In the genomic region with DNA sequence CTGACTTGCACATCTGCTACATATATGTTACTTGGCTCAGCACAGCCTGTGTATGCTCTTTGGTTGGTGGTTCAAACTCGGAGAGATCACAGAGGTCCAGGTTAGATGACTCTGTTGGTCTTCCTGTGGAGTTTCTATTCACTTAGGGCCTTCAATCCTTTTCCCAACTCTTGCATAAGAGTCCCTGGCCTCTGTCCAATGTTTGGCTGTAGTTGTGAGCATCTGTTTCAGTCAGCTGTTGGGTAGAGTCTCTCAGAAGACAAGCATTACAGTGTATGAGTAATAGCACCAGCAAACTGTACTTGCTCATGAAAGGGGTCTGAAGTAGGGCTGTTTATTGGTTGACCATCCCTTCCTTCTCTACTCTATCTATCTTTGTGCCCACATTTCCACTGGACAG, we compare ENCODE assay signal across 9 mouse cellular contexts.
A peak's percentile ranks its signal among the peaks of the same experiment; 100 is the strongest.
DNase-seq lines count a peak whose midpoint lies in the region; ATAC-seq and TF ChIP-seq lines count a peak whose summit lies in the region.
"Had no signal": no experiment of that assay in that cellular context is flagged by ENCODE, and none has a peak within 500 bp of the region (broad histone marks: within the 10 kb centered on the region; RNA-seq: fewer than 3 reads in every experiment).

No protein-coding gene starts in this region.

- 80% methylated on average over 1 of the region's 1 CpGs for WGBS in hindbrain, postnatal 0 days
- 81% methylated on average over 1 of the region's 1 CpGs for WGBS in hindbrain, embryonic 12.5 days
- 69% methylated on average over 1 of the region's 1 CpGs for WGBS in intestine, postnatal 0 days
- 59% methylated on average over 1 of the region's 1 CpGs for WGBS in intestine, embryonic 16.5 days

- ATAC-seq in hindbrain, postnatal 0 days: no peak
- ATAC-seq in hindbrain, embryonic 12.5 days (ENCODE audit: low FRiP score): no peak
- ATAC-seq in intestine, postnatal 0 days: no peak
- ATAC-seq in intestine, embryonic 16.5 days: no peak

- H3K4me2 ChIP-seq in hindbrain, postnatal 0 days (ENCODE audit: low read depth, low read length): no peak overlapping the region
- H3K4me2 ChIP-seq in hindbrain, embryonic 12.5 days (replicated peaks): no peak overlapping the region
- H3K4me2 ChIP-seq in intestine, postnatal 0 days (replicated peaks; ENCODE audit: low read depth): no peak overlapping the region
- no peak overlapping the region for H3K4me2 ChIP-seq in intestine, embryonic 16.5 days (ENCODE audit: low read depth, low read length)
- H3K4me2 ChIP-seq: neural tube, embryonic 12.5 days had no signal

- H3K4me3 ChIP-seq in hindbrain, postnatal 0 days (ENCODE audit: low read length): no peak overlapping the region
- H3K4me3 ChIP-seq in hindbrain, embryonic 12.5 days: no peak overlapping the region
- H3K4me3 ChIP-seq in intestine, postnatal 0 days (ENCODE audit: low read depth, low read length): no peak overlapping the region
- no peak overlapping the region for H3K4me3 ChIP-seq in intestine, embryonic 16.5 days (ENCODE audit: low read length)
- H3K4me3 ChIP-seq: neural tube, embryonic 12.5 days had no signal

- H3K9me3 ChIP-seq in hindbrain, postnatal 0 days (ENCODE audit: low read length): no peaks in the 10 kb centered on the region
- no peaks in the 10 kb centered on the region for H3K9me3 ChIP-seq in hindbrain, embryonic 12.5 days (replicated peaks)
- no peaks in the 10 kb centered on the region for H3K9me3 ChIP-seq in intestine, postnatal 0 days (ENCODE audit: control insufficient read depth)
- no peaks in the 10 kb centered on the region for H3K9me3 ChIP-seq in intestine, embryonic 16.5 days (ENCODE audit: control insufficient read depth, low read length)
- H3K9me3 ChIP-seq: neural tube, embryonic 12.5 days had no signal

- H3K27me3 ChIP-seq in hindbrain, postnatal 0 days (ENCODE audit: insufficient read depth, low read length): no peaks in the 10 kb centered on the region
- H3K27me3 ChIP-seq in hindbrain, embryonic 12.5 days: no peaks in the 10 kb centered on the region
- no peaks in the 10 kb centered on the region for H3K27me3 ChIP-seq in intestine, postnatal 0 days (replicated peaks; ENCODE audit: control insufficient read depth, insufficient read depth, low read length)
- no peaks in the 10 kb centered on the region for H3K27me3 ChIP-seq in intestine, embryonic 16.5 days (replicated peaks; ENCODE audit: control insufficient read depth, insufficient read depth, low read length)
- H3K27me3 ChIP-seq: neural tube, embryonic 12.5 days had no signal

- no peak overlapping the region for H3K27ac ChIP-seq in hindbrain, postnatal 0 days
- H3K27ac ChIP-seq in hindbrain, embryonic 12.5 days: no peak overlapping the region
- H3K27ac ChIP-seq in intestine, postnatal 0 days (ENCODE audit: low read depth, low read length): no peak overlapping the region
- no peak overlapping the region for H3K27ac ChIP-seq in intestine, embryonic 16.5 days (ENCODE audit: low read length)
- H3K27ac ChIP-seq: neural tube, embryonic 12.5 days had no signal

- no peaks in the 10 kb centered on the region for H3K4me1 ChIP-seq in hindbrain, postnatal 0 days (ENCODE audit: insufficient read depth, low read length)
- no peaks in the 10 kb centered on the region for H3K4me1 ChIP-seq in hindbrain, embryonic 12.5 days
- H3K4me1 ChIP-seq in intestine, postnatal 0 days (replicated peaks; ENCODE audit: control insufficient read depth, insufficient read depth, low read length): no peaks in the 10 kb centered on the region
- H3K4me1 ChIP-seq in intestine, embryonic 16.5 days (ENCODE audit: control insufficient read depth, insufficient read depth, low read length): no peaks in the 10 kb centered on the region
- H3K4me1 ChIP-seq: neural tube, embryonic 12.5 days had no signal

- no peaks in the 10 kb centered on the region for H3K36me3 ChIP-seq in hindbrain, postnatal 0 days (ENCODE audit: insufficient read depth, low read length)
- H3K36me3 ChIP-seq in hindbrain, embryonic 12.5 days: no peaks in the 10 kb centered on the region
- no peaks in the 10 kb centered on the region for H3K36me3 ChIP-seq in intestine, postnatal 0 days (ENCODE audit: control insufficient read depth, insufficient read depth)
- H3K36me3 ChIP-seq in intestine, embryonic 16.5 days (ENCODE audit: control insufficient read depth, insufficient read depth, low read length): no peaks in the 10 kb centered on the region
- H3K36me3 ChIP-seq: neural tube, embryonic 12.5 days had no signal

- no peak overlapping the region for H3K9ac ChIP-seq in hindbrain, postnatal 0 days (replicated peaks; ENCODE audit: low read length)
- H3K9ac ChIP-seq in hindbrain, embryonic 12.5 days: no peak overlapping the region
- no peak overlapping the region for H3K9ac ChIP-seq in intestine, postnatal 0 days (ENCODE audit: low read depth, low read length)
- no peak overlapping the region for H3K9ac ChIP-seq in intestine, embryonic 16.5 days (ENCODE audit: low read depth, low read length)
- H3K9ac ChIP-seq: neural tube, embryonic 12.5 days had no signal

- no peak for TF ChIP-seq CTCF in hindbrain, postnatal 0 days (IDR thresholded peaks at IDR 0.05; ENCODE audit: low read depth)
- TF ChIP-seq CTCF in intestine, postnatal 0 days (IDR thresholded peaks at IDR 0.05; ENCODE audit: low read depth): no peak

- DNase-seq in hindbrain, postnatal 0 days (ENCODE audit: low spot score): peak; percentile 8
- peak; percentile 92 for DNase-seq in adipocyte (ENCODE audit: low spot score)
- DNase-seq in heart, adult 9 months (ENCODE audit: low spot score in 2 of 2): peak; percentile 59 to 72
- DNase-seq in lung, postnatal 10 days: peak; percentile 56
- no peak for DNase-seq in B cell, adult 2 months

Comparison
In these comparisons a context has a peak if more than half of its experiments do, and no peak if none do; other contexts are left out.
1. DNase-seq: peak in hindbrain, postnatal 0 days (single experiment), adipocyte (single experiment), heart, adult 9 months (2 of 2) and lung, postnatal 10 days (single experiment); none in B cell, adult 2 months (0 of 2).